Mouse (Mus musculus) regulatory T cell (primary cell): ENCODE measurements around the gene Rtraf.
"Not testable (repeated sequence)": the region's sequence is repeated elsewhere in the genome, so short reads cannot be mapped to it uniquely, and the experiment has no call there.

ENCODE experiments used
- in situ Hi-C: fragments of 300-600 bp; cut with MboI, MseI; formaldehyde crosslinking; loops from one replicate; pipeline ENCODE4 v1.15.1; 2025; ENCODE audit warnings: high pct_unique_total_duplicates

Rtraf gene

DNA sequence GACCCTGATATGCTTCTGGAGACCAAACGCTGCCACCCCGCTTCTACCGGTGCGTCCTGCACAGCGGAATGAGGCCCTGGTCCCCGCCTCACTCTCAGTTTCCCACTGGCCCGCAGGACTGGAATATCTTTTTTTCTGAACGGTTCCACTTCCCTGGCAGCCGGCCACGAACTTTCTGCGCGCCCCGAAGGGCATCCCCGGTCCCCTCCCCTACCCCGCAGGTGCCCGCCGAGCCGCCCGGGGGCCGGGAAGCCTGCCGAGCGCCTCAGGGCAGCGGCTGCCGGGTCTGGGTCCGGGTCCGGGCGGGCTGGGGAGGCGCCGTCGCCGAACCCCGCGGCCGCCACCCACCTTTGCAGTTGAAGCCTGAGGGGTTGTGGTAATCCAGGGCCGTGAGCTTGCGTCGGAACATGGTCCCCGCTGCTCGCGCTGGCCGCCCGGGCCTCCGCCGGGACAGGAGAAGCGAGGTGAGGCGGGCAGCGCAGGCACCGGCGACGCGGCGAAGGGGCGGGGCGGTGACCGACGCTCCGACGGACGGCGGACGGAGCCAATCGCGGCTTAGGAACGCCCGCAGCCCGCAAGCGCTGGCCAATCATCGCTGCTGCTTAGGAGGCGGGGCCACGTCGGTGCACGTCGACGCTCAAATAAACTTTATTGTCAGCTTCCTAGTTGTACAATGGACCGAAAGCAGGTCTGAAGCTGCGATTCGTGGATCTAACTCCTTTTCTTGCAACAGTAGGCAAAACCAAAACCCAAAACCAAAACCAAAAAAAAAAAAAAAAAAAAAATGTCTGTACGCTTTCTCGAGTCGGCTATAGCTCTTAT is at the start of gene Rtraf:
Gene Rtraf (minus strand): TSS at position 504 of the 822 bp plus-strand sequence.
- in situ Hi-C loops: loop anchor here (5.0 kb wide), 2 partner anchors 121 to 144 kb away; no protein-coding TSS in a partner anchor

DNA sequence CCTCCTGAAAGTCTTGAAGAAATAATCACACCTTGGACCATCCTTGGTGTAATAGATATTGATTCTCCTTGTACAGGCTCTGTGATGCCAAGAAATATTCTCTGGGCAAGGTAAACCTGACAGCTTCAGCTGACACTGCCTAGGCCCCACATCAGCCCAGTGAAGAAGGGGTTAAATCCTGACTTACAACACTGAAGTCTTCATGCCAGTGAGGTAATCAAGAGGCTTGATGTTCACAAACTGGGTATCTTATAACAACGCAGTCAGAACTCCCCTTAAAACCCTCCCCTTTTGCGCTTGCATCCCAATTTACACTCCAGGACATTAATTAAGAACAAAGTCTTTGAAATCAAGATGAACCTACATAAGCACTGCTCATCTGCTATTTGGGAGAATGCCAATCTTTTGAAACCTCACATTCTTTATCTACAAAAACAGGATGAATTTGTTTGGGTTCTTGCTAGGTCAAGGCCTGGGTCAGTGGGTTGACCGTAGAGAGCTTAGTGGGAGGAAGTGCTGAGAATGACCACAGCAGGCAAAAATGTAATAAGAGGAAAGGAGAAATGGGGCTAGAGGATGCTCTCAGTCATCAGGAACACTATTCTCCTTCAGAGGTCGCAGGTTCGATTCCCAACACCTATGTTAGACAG is 43.8 kb upstream of the Rtraf start:
- in situ Hi-C loops: no loop called here

DNA sequence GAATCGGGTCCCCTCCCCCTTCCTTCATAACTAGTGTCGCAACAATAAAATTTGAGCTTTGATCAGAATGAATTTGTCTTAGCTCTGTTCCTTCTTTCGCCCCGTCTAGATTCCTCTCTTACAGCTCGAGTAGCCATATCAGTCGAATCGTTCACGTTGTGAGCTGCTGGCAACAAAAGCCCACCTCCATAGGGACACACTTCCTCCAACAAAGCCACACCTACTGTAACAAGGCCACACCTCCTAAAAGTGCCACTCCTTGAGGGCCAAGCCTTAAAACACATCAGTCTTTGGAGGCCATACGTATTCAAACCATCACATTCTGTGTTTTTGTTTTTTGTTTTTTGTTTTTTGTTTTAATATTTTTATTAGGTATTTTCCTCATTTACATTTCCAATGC is 41.5 kb upstream of the Rtraf start:
- in situ Hi-C loops: not testable (repeated sequence)

DNA sequence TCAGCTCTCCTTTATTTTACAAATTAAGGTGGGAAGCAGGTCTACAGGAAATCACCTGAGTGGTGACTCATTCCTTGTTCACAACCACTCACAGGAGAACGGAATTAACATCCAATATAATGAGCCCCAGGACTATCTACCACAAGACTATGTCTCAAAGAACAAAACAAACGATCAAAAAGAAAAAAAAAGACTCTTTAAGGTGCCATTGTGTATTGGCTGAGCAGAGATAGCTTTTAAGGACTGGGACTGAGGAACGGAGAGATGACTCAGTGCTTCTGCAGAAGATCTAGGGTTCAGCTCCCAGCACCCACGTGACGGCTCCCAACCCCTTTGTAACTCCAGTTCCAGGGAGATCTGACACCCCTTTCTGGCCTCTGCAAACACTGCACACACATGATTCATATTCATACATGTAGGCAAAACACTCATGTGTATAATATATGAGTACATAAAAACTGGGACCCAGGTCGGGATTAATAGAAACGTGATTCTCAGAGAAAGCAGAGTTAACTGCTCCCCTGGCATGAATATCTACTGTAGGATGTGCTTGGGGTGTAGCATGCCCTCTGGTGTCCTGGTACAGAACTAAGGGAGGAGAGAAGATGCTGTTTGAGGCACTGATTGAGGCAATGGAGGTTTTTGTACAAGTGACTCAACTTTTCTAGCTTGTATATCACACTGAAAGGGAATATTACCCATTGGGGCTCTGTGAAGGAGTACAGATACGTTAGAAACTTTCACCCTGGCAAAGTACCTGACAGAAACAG is 37.9 kb upstream of the Rtraf start:
- in situ Hi-C loops: no loop called here

DNA sequence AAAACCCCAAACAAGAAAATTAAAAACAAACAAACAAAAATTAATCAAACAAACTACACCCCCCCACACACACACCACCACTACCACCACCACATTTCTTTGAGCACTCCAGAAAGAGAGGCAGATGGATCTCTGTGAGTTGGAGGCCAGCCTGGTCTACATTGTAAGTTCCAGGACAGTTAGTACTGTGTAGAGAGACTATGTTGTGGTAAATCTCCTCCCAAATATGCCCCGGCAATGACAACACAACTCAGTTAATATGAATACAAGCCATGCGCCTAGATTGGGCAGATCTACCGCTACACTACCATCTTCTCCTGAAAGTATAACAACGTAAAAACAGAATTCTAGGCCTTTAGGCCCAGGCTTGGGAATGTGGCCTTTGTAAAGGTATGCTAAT is 36.7 kb upstream of the Rtraf start:
- in situ Hi-C loops: no loop called here

DNA sequence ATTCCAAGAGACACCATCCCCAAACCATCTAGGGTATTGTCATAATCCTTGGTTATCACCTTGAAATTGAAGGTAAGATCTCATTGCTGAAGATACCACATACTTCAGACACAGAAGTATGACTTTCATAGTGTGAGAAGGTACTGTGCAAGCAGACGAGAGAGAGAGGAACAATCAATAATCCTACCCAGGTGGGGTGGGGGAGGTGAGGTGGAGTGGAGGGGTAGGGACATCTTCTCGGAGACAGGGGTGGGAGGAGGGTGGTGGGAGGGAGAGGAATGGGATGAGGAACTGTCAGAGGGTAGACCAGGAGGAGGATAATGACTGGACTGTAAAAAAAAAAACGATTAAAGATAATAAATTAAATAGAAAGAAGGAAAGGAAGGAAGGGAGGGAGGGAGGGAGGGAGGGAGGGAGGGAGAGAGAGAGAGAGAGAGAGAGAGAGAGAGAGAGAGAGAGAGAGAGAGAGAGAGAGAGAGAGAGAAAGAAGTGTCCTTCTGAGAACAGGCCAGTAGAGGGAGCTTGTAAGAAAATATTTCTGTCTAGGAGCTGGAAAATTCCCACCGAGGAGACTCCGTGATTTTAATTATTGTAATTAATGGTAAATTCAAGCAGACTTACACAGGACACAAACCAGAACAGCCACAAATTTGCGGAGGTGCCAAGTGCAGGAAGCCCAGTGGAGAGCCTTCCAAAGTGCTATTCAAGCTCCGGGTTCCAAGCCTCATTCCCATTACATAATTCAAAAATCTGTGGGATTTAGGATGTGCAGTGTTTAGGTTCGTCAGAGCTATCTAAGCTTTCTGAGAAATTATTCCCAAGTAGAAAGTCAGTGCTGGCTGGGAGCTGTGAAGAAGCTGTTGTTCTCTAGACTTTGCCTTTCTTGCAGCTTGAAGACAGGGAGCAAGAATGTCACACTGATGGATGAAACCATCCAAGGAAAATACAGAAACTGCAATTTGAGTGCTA is 35.5 kb upstream of the Rtraf start:
- in situ Hi-C loops: no loop called here

DNA sequence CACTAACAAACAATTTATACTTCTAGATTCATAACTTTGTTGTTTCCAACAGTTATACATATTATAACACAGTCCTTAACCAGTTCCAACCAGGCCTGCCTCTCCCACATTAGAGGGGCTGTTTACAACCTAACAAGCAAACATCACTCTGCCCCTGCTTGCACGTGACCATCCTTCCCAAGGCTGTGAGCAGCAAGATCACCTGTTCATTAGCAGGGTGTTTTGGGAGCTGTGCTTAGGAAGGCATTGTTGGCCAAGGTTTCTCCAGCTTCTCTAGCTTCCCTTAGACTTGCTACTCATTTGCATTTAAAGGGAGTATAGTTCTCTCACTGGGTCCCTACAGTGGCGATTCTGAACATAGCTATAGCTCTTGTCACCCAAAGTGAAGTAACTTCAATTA is 34.7 kb upstream of the Rtraf start:
- in situ Hi-C loops: no loop called here

DNA sequence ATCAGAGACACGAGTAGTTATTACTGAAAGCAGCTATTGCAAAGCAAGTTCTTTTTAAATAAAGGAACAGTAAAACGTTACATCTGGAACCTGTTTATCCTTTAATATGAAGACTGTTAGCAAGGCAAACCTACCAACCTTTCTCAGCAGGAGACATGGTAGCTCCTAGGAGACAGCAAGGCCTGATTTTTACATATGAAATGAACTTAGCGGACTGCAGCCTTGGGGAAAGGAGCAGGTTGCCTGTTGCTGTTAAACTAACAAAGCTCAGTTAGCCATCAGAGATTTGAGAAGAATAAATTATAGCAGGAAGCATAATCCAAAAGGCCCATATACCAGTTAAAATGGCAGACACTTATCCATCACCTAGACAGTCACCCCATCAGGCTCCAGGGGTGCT is 29.8 kb upstream of the Rtraf start:
- in situ Hi-C loops: no loop called here

DNA sequence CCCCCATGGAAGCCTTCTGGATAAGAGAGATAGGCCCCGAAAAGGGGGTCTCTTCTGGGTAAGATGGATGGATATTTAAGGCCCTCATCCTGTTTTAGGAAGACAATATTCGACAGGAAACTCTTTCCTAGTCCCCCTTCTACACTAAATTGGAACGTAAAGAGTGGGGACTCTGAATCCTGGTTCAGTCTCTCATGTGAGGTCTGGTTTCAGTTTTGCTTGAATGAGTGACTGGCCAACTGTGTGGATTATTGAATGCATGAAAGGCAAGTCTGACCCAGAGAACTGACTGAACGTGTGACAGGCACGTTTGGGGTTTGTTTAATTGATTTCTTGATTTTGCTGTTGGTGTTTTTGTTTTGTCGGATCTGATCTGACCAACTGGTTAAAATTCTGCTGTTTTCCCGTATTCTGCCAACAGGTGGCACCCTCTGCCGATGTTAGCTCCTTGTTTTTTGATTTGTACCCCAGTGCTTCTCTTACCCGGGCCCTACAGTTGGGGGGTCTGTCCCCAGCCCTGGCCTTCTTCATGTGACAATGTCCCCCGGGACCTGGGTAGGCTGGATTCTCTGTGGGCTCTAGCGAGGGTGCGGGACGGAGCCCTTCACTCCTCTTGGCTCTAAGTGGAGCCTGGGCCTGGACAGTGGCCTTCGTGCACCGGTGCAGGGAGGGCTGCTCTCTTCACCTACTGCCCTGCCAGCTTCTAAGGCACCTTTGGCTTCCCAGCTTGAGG is 16.1 kb upstream of the Rtraf start:
- in situ Hi-C loops: loop anchor here (5.0 to 10.0 kb wide), 2 partner anchors 228 to 425 kb away; partner anchors contain the start of gene Kcnk16

DNA sequence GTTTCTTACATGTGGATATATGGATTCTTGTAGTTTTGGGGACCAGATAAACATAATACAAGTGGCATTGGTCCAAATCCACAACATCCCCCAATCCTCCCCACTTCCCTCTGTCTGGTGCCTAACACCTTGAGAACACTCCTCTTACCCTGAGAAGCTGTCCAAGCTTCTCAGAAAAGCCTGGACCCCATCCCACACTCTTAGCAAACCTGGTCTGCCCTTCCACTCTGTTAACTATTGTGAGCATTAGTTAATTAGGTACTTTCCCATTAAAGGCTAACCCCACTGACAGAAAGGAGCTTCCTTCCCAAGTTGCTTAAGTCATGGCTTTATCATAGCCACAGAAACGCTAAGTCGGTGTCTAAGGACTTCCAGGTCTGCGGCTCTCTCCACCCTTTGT is 12.7 kb upstream of the Rtraf start:
- in situ Hi-C loops: loop anchor here (5.0 to 10.0 kb wide), 2 partner anchors 231 to 429 kb away; partner anchors contain the start of gene Kcnk16

DNA sequence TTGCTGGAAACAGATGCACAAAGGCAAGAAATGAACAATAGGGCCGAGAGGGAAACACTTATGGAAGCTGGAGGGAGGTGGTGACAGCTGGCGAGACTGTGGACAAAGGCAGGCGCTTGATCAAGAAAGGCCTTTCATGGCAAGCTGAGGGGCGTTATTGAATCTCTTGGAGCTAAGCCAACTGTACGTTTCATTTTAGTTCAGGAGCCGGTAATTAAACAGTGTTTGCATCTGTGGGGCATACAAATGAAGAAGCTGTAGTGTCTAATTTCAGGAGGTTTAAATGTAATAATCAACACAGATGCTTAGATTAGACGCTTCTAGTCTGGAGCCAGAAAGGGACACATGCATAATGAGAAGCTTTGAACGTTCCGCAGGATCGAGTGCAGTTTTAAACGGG is 1.9 kb upstream of the Rtraf start:
- in situ Hi-C loops: no loop called here

DNA sequence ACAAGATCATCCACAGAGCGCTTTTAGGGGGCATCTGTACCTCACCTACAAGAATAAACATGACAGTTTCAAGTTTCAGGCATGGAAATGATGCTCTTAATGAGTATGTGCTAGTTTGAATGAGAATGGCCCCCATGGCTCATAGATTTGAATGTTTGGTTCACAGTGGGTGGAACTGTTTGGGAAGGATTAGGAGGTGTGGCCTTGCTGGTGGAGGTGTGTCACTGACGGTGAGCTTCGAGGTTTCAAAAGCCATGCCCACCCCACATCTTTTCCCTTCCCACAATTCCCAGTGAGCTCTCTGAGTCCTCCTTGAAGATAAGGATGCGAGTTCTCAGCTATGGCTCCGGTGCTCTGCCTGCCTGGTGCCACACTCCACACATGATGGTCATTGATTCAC is 1.9 kb downstream of the Rtraf start:
- in situ Hi-C loops: loop anchor here (5.0 kb wide), 2 partner anchors 119 to 146 kb away; no protein-coding TSS in a partner anchor

DNA sequence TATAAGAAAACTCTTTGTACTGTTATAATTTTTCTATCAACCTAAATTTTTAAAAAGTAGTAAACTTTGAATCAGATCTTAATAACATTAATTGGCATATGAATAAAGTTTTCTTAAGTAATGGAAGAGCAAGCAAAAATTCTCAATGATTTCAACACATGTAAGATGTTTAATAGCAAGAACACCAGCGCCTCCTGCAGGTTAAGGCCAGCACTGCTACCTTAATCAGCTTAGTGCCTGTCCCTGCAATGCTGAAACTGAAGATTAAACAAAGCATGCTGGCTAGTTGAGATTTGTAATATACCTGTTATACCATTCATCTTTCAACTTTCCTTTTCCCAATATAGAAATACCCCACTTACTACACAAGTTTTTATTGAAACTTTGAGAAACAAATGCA is 5.7 kb downstream of the Rtraf start:
- in situ Hi-C loops: no loop called here

DNA sequence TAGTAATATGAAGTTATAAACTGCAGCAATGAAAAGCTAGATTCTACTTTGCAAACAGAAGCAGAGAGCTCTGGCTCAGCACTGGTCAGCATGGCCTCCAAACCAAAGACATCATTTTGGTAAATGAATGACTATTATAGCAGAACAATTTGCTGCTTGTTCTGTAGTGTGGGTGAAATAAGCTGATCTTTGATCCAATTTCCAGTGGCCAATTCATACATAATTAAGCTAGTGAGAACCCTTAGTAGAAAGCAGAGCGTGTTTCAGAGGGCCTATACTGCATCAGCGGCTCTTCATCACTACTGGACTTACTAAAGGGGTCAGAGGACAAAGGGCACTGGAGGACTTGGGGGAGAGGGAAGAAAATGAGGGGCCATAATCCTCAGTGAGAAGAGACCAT is 10.6 kb downstream of the Rtraf start:
- in situ Hi-C loops: no loop called here

DNA sequence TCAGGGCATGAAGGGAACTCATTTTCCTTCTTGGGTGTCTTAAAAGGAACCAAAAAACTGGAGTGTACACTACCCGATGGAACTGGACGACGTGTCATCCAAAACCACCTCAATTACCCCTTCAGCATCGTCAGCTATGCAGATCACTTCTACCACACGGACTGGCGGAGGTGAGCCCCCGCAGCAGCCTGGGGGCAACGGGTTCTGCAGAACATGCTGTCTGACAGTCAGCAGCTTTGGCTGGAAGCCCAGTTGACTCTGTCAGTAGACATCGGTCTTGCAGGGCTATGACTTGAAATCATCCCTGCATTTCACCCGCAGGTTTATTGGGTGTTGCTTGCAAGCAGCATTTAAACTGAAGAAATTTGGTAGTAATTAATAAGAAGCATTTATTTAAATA is 13.7 kb downstream of the Rtraf start:
- in situ Hi-C loops: no loop called here

DNA sequence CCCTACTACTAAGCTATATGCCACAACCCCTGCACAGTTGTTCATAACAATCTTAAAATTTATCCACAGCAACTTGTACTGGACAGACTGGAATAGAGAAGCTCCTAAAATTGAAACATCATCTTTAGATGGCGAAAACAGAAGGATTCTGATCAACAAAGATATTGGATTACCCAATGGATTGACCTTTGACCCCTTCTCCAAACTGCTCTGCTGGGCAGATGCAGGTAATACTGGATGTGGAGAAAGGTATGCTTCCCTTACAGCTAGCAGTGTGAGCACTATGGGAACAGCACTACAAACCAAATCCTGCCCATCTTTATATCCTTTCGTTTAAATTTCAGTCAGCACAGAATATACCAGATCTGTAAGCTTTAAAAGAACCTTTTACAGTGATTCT is 15.8 kb downstream of the Rtraf start:
- in situ Hi-C loops: no loop called here

DNA sequence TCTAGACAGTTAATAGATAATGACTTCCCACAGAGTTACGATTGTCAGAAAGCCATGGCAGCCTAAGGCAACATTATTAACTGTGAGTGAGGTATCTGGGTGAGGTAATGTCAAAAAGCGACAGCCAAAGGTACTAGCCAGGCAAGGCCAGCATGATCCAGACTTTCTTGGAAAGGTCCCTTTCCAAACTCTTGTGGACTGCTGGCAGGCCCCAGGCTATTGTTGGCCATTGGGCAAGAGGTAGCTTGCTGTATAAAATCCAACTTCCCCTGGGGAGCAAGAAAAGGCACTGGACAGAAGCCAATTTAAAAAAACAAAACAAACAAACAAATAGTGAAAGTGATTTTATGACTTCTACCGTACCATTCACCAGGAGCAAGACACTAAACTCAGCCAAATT is 16.3 kb downstream of the Rtraf start:
- in situ Hi-C loops: no loop called here

DNA sequence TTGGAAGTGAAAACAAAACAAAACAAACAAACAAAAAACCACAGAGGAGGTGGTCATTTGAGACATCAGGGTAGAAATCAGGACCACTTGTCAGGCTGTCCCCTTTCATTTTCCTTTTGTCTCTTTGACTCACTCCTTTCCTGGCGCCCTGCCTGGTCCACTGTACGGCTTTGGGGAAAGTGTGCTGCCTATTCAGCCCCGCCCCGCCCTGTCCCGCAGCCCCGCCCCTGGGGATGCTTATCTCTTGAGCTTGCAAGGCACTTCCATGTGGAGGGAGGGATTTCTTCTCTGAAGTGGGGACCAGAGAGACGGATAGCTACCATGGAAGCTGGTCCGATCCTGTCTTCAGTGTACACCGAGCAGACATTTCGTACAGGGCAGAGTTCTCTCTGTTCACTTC is 20.0 kb downstream of the Rtraf start:
- in situ Hi-C loops: no loop called here

DNA sequence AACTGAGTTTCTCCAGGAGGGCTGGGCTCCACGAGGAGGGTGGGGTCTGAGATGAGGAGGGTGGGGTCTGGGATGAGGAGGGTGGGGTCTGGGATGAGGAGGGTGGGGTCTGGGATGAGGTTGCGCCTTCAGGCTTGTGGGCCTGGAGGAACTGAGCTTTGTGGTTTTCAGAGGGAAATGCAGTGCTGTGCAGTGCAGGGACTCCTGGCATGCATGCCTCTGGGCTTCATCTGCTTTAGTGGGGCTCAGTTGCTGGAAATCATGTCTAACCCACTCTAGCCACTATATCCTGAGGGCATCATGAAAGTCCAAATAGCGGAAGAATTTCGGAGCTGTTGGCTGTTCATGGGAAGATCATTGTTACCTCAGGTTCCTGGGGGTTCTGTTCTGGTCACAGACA is 20.4 kb downstream of the Rtraf start:
- in situ Hi-C loops: no loop called here

DNA sequence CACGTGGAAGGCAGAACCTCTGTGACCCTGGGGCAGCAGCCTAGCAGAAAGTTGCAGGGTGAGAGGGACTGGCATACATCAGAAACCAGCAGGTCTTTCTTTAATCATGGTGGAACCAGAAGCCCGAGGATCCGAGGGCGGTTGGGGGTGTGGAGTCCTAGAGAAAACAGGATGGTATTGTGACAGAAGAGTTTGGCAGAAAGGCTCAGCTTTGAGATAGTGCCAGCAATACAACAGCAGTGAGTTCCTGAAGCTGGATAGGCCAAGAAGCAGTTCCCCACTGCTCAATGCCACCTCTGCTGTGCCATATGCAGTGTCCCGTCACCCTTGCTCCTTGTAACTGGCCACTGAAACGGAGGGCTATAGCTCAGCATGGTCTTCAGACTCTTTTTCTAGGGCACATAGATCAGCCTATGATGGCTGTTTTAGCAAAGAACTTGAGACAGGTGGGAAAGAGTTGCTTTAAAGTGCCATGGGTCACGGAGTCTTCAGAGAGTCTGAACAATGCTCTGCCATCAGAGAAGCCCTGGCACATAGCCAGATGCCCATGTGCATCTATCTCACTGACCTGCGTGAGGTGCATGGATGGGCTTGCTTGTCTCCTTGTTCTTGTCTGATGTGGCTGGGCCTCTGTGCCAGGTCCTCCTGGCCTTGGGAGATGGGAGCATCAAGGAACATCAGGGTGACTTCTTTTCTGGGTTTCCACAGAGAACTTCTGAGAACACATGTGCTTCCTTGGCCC is 22.0 kb downstream of the Rtraf start:
- in situ Hi-C loops: no loop called here
